Mouse (Mus musculus) naive thymus-derived CD4-positive, alpha-beta T cell, adult 2 months (primary cell): ENCODE data around the gene Lnx2.

Source experiments
- DNase-seq: peaks from one replicate; pipeline ENCODE4 v3.0.0-alpha.2; 2011; ENCODE audit warnings: low read depth

Lnx2 gene

GRCm38 (mm10) chr5:147051500-147052308 lies 24.7 kb downstream of the Lnx2 start:
- no peak for DNase-seq

GRCm38 (mm10) chr5:147050816-147051499 lies 25.4 kb downstream of the Lnx2 start:
- DNase-seq, result peak; percentile 63

GRCm38 (mm10) chr5:147049544-147050209 lies 26.7 kb downstream of the Lnx2 start:
- DNase-seq, result no peak

- DNase-seq, result no peak
Measured at GRCm38 (mm10) chr5:147045929-147046328, 30.5 kb downstream of the Lnx2 start.

GRCm38 (mm10) chr5:147045311-147045710 lies 31.1 kb downstream of the Lnx2 start:
- no peak for DNase-seq

- DNase-seq, result no peak
Measured at GRCm38 (mm10) chr5:147043240-147043844, 33.0 kb downstream of the Lnx2 start.

- DNase-seq, result no peak
Measured at GRCm38 (mm10) chr5:147041965-147042937, 34.1 kb downstream of the Lnx2 start.

GRCm38 (mm10) chr5:147039394-147039793 lies 37.0 kb downstream of the Lnx2 start:
- DNase-seq, result no peak

- no peak for DNase-seq
Measured at GRCm38 (mm10) chr5:147037601-147038000, 38.8 kb downstream of the Lnx2 start.

- DNase-seq, result no peak
Measured at GRCm38 (mm10) chr5:147036661-147037060, 39.7 kb downstream of the Lnx2 start.

- no peak for DNase-seq
Measured at GRCm38 (mm10) chr5:147036028-147036427, 40.4 kb downstream of the Lnx2 start.

GRCm38 (mm10) chr5:147035301-147035700 lies 41.1 kb downstream of the Lnx2 start:
- DNase-seq, result no peak

GRCm38 (mm10) chr5:147034283-147034682 lies 42.1 kb downstream of the Lnx2 start:
- no peak for DNase-seq

- DNase-seq, result no peak
Measured at GRCm38 (mm10) chr5:147033155-147033554, 43.2 kb downstream of the Lnx2 start.

GRCm38 (mm10) chr5:147031281-147031680 lies 45.1 kb downstream of the Lnx2 start:
- DNase-seq, result no peak

GRCm38 (mm10) chr5:147024331-147025034 lies 51.9 kb downstream of the Lnx2 start:
- DNase-seq, result no peak

- DNase-seq, result no peak
Measured at GRCm38 (mm10) chr5:147023245-147023970, 53.0 kb downstream of the Lnx2 start.

GRCm38 (mm10) chr5:147021546-147022265 lies 54.7 kb downstream of the Lnx2 start:
- no peak for DNase-seq

GRCm38 (mm10) chr5:147020579-147020978 lies 55.8 kb downstream of the Lnx2 start:
- no peak for DNase-seq
